Mouse (Mus musculus) cerebellum, adult 2 months (tissue): ENCODE measurements at regions not wholly inside any gene's neighbourhood (a gene's known extent, or its start where the extent isn't known, plus 50 kb on each side); places are given as distances from the start of the nearest gene placed in this dataset.

ENCODE experiments used
- CTCF ChIP-seq: fragments of 200-500 bp; IDR thresholded peaks from 2 replicates; pipeline ENCODE4 v1.5.1; 2011; ENCODE audit warnings: low read depth, mild to moderate bottlenecking, control low read depth, low read length, moderate library complexity, borderline replicate concordance; ENCODE audit not compliant: insufficient read depth
- POLR2A ChIP-seq: fragments of 200-500 bp; IDR thresholded peaks from 2 replicates; pipeline ENCODE4 v1.6.1; 2011; ENCODE audit warnings: low read length, control low read depth, borderline replicate concordance; ENCODE audit not compliant: insufficient read depth

GRCm38 (mm10) chr7:70287891-70288421, 78.6 kb downstream of the Nr2f2 start:
- TF ChIP-seq CTCF (no peak), POLR2A (no peak)
